Mouse (Mus musculus): ENCODE measurements around the gene Six6. TPM values are rescaled to one million over a fixed set of nuclear protein-coding genes. Genes with fewer than 3 reads are reported as not detected.

The Six6 gene
- total RNA-seq (2021) = not detected
- long read RNA-seq, experiment 1 = 0 reads
- long read RNA-seq, experiment 2 = 0 reads

DNA sequence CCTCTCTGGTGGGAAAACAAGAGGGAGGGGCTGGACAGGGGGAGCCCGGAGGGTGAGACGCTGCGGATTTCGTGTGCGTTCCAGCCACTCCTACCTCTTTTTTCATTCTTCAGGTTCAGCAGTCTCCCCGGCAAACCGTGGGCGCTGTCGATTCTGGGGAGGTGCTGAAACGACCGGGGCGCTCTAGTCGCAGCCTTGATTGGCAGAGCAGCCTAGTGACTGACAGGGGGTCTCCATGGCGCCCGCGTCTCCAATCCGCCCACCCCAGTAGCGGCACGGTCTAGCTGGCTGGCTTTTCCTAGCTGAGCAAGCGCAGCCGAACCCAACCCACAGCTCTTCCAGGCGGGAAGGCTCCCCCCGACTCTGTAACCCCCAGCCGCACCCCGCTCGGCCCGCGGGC is at the start of gene Six6:
TSS of gene Six6 (plus strand) at position 277 of the 400 bp plus-strand sequence.
- intact Hi-C loops (cut with DNase I) = no loop called here

DNA sequence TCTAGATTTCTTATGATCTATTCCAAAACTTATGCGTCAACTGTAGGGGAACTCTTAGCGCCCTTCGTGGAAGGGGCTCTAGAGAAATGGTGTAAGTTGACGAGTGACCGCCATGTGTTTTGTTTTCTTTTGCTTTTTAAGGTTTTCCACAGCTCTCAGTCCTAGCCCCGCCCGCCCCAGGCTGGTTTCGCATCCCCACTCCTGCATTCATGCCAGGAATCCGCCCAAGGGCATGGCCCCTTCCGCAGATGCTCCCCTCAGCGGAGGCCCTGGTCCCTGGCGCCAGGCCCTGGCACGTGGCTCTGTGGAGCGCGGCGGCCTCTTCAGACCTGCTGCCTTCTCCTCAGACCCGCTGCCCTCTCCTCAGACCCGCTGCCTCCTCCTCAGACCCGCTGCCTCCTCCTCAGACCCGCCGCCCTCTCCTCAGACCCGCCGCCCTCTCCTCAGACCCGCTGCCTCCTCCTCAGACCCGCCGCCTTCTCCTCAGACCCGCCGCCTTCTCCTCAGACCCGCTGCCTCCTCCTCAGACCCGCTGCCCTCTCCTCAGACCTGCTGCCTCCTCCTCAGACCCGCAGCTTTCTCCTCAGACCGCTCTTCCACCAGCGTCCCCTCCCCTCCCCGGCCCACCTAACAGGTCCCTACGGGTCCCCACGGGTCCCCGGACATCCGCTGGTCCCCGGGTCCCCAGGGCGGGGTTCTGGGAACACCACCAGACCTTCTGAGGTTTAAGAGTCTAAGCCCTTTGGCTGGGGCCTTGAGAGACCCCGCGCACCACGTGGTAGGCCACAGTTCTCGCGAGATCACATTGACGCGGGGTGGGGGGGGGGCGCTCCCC is 22.3 kb upstream of the Six6 start:
- DNase-seq = no peak

More for the DNA sequence above, at the start of gene Six6:
- no peak for DNase-seq

DNA sequence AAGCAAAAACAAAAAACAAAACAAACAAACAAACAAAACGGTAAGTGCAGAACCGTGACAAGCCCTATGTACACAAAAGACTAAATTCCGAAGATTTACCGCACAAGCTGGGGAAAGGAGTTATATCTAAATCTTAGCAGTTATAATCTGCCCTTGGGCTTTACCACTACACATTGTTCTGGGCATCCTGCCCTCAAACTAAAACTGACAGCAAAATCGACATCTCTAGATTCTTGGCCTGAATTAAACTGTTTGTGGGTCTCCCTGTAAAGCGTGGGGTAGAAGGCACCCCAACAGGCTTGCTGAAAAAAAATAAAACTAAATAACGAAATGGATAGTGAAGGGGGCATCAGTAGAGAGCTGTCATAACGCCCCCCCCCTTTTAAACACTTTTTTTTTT is 2.9 kb upstream of the Six6 start:
- no peak for DNase-seq
- intact Hi-C loops (cut with DNase I) = no loop called here

More for the DNA sequence above, 22.3 kb upstream of the Six6 start:
- intact Hi-C loops (cut with DNase I) = no loop called here

DNA sequence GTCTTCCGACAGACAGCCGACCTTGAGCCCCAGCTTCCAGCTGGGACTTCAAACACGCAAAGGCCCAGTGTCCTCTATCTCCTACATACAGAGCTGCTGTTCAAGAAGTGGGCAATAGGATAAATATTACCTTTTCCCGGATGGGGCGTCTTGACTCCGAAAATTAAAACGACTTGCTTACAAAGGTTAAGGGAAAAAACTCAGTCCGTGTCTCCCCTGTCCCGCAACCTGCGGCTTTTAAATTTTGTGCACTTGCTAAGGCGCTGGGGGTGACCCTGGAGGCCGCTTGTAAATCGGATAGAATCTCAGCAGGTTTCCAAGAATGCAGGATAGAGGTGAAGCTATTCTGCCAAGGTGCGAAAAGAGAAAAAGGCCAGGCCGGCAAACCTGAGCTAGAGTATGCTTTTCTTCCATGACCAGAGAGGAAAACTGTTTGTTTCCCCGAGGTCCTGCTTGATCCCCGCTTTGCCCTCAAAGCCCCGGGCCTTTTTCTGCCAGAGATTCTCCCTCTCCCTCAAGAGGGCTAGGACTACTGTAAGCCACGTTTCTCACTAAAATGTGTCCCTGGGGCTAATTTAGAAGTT is 2.1 kb upstream of the Six6 start:
- intact Hi-C loops (cut with DNase I) = no loop called here
- DNase-seq = no peak

DNA sequence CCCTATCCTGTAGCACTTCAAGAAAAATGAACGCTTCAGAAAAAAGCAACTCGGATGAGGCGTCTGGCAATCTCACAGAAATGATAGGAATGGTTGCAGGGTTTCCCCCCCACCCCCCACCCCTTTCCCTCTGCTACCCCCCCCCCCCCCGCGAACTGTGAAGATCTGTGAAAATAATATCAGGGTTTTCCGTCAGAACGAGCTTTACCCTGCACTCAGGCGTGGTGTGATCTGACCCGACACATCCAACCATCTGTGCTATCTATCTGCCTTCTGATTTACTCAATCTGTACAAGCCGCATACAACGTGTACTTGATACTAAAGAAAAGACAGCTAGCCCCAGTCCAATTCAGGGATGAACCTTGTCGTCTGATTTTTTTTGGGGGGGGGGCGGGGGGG is 1.5 kb upstream of the Six6 start:
- intact Hi-C loops (cut with DNase I) = no loop called here
- DNase-seq = no peak

DNA sequence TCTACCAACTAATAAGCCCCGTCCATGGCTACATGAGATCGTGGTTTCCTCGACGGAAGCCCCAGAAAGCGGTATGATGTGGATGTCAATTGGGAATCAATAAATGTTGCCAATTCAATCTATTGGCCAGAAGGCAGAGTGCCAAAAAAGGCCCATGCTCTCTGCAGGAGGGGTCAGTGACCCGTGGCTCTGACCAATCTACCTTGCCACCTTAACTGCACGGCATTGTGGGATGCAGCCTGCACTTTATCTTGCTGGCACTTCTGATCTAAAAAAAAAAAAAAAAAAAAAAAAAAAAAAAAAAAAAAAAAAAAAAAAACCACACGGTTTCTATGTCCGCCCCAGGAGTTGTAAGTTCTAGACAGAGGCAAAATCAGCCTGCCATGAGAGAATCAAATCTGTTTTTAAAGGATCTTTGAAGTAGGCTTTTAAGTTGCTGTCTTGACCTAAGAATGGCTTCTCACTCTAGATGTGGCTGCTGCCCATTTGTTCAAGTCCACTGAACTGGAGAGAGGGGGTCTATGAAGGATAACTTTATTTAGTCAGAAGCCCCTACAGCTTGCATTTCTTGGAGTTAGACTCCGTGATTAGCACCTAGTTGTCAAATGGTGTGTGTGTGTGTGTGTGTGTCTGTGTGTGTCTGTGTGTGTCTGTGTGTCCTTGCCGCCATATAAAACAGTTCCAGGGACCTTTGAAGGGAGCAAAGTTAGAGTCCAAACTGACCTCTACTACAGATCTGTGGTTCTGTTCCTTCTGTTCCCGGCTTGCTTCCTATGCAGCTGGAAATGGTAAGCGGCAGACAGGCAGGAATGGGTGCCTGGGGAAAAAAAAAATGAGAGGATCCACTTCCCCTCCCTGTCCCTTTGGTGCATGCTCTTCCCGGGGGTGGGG is 847 bp upstream of the Six6 start:
- intact Hi-C loops (cut with DNase I) = no loop called here
- DNase-seq = no peak

DNA sequence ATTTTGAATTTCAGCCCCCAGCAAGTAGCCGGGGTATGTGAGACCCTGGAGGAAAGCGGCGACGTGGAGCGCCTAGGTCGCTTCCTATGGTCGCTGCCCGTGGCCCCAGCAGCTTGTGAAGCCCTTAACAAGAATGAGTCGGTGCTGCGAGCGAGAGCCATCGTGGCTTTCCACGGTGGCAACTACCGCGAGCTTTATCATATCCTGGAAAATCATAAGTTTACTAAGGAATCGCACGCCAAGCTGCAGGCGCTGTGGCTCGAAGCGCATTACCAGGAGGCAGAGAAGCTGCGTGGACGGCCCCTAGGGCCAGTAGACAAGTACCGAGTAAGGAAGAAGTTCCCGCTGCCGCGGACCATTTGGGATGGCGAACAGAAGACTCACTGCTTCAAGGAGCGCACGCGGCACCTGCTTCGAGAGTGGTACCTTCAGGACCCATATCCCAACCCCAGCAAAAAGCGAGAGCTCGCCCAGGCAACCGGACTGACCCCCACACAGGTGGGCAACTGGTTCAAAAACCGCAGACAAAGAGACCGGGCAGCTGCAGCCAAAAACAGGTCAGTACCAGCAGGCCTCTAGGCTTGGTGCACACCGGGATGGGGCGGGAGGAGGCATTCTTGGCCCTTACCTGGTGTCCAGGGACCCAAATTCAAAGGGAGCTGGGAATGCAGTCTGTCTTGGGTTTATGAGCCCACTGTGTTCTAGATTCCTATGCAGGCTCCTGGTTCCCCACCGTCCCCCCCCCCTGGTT is 554 bp downstream of the Six6 start, which contains the start of gene 4930447C04Rik:
TSS of gene 4930447C04Rik (minus strand) at position 704 of the 751 bp plus-strand sequence.
- intact Hi-C loops (cut with DNase I) = no loop called here
- no peak for DNase-seq

DNA sequence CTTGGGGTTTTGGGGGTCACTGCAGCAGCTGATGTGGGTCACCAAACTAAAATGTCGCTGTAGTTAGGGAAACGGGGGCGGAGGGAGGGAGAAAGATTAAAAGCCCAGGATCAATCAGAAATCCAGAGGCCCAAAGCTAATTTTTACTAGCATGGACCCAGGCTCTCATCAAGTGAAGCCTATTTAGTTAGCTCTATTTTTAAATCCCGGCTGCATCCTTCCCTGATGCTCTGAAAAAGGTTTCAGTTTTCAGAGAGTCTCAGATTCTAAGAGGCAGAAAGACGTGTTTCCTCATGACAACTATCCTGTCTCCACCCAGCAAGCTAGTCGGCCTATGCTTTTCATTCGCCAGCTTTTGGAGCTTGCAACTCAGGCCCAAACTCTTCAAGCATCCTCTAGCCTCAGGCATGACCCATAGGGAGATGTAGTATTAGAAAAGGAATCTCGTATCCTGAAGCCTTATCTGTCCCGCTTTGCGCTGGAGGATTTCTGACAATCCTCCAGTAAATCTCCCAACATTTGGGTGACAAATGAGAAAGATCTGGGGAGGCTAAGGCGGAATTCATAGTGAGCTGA is 1.2 kb downstream of the Six6 start:
- intact Hi-C loops (cut with DNase I) = no loop called here
- DNase-seq = no peak

DNA sequence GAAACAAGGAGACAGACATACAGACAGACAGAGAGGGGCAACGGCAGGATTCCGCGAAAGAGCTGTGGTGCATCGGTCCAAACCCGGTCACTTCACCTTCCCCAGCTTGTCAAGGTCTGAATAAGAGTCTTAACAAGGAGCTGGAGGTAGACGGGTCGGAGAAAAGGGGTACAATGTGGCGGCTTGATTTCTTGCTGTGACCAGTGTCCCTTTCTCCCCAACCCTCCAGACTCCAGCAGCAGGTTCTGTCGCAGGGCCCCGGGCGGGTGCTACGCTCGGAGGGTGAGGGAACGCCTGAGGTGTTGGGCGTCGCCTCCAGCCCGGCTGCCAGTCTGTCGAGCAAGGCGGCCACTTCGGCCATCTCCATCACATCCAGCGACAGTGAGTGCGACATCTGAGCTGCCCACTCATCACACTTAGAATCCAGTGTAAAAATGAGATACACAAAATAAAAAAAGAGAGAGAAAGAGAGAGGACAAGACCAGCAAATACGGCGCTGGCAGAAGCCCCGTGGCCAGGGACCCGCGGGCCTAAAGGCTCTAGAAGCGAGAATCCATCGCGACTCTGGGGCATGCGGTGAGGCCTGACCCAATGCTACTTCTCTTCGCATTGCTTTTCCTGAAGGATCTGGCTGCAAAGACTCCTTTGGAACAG is 1.8 kb downstream of the Six6 start:
- intact Hi-C loops (cut with DNase I) = no loop called here
- no peak for DNase-seq

DNA sequence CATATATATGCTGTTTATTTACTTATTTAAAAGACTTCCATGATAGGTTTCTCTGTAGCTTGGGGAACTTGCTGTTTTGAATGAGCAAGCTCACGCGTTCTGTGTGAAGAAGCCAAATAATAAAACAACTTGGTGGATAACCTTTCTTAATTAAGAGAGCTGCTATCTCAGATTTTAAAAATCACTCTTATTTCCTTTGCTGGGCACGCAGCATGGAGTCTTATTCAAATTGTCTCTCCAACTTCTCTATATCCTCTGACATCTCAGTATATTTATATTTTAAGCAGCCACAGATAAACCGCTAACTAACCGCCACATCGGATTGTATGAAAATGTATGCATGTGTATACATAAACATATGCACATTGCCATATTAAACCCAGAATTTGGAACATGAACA is 2.5 kb downstream of the Six6 start:
- intact Hi-C loops (cut with DNase I) = no loop called here
- DNase-seq = no peak

DNA sequence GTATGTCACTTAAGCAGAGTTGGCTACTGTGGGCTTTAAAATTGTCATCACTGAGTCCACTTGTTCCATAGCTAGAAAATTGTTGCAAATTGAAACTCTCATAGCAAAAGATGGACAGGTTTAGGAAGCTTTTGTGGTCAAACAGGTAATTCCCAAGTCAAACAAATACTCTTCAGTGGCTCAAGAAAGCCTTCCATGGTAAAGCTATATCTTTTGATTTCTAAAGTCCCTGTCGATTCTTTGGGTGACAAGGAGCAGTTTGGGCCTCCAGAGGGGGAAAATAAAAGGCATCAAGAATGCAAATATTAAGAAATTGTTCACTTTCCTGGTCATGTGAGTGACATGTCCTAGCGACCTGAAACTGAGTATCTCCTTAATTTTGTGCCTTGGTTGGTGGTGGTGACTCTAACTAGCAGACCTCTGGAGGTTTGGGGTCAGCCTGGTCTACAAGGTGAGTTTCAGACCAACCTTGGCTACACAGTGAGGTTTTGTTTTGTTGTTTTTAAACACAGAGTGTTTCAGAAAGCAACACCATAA is 4.0 kb downstream of the Six6 start:
- no peak for DNase-seq
- intact Hi-C loops (cut with DNase I) = no loop called here

DNA sequence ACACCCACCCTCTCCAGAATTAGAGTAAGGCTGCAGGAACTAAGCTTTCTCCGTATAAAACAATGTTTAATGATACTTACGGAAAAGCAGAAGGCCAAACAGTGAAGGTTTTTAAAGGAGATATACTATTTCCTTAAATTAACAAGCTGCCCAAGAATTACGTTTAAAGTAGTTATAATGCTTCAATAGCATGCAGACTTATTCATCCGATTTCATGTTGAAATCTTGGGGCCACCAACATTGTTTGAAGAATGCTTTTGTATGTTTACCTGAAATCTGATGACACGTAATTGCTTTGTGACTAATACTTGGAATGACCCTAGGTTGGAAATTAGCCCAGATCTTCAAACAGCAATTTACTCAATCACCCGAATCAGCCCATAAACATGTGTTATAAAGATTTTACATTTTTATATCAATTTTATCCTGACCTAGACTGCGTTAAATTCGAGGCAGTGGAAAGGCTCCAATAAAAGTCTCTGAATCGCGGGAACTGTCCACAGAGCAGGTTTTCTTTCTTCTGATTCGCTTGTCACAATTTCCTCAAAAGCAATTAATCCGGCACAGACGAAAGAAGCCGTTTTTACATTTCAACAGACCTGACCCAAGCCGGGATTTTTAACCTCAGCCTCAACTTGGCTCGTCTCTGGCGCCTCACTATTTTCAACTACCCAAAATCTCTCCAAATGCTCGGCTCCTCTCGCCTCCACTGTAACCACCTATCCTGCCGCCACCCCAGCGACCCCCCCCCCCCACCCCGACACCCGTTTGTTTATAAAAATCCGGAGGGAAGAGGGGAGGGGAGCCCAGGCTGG is 4.9 kb downstream of the Six6 start:
- intact Hi-C loops (cut with DNase I) = no loop called here
- no peak for DNase-seq

DNA sequence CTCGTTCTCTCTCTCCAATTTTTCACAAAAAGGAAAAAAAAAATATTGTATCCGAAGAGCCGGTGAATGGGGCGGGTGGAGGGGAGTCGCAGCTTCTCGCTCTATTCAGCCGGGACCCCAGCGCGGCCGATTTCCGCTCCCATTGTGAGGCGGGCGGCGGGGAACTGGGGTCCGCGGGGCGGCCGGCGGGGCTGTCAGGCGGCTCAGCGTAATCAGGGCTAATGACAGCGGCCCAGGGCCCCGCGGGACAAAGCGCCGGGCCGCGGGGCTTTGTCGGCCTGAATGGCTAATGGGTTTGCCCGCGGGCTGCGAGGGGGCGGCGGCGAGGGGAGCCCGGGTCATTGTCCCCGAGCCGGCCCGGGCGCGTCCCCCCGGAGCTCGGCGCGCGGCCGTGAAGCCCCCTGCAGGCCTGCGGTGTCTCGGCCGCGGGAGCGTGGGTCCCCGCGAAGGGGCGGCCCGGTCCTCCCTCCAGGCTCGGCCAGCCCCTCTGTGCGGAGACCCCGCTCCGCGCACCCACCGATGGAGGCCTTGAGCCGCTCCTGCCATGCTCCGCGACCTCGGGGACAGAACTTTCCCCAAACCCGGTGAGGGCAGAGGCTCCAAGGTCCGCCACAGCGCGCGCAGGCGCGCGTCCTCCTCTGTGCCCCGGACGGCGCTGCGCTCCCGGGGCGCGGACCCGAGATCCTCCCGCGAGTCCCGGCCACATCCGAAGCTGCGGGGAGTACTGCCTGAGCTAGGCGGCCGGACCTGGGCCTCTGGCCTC is 5.8 kb downstream of the Six6 start:
- no peak for DNase-seq
- intact Hi-C loops (cut with DNase I) = no loop called here

DNA sequence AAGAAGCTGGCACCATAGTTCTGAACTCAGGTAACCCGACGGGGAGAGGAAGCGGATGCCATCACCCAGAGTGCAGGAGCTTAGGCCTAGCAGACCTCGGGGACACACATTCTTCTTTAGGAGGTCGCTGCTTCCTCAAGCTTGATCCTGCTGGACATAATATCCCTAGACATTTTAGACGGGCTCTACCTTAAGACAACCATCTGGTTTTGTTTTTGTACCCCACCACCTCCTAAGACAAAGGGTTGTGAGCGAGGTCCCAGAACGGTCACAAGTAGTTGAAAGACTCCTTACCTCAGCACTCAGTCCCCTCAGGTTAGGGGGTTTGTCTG is 6.3 kb downstream of the Six6 start:
- intact Hi-C loops (cut with DNase I) = no loop called here
- no peak for DNase-seq

DNA sequence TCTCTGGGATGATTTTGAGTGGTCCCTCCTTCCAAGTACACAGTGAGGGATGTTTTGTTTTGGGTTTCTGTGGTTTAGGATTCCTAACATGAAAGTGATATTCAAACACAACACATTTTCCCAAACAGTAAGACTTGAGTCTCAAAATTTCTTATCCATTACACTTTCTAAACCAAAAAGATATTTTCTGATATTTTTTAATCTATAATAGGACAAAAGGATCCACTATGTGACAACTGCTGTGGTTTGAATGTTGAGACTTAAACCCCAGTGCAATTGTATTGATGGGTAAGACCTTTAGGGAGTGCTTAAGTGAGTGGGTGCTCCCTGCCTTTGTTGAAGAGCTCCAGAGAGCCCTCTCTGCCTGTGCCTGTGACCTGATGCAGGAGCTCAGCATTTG is 7.1 kb downstream of the Six6 start:
- intact Hi-C loops (cut with DNase I) = no loop called here
- no peak for DNase-seq

DNA sequence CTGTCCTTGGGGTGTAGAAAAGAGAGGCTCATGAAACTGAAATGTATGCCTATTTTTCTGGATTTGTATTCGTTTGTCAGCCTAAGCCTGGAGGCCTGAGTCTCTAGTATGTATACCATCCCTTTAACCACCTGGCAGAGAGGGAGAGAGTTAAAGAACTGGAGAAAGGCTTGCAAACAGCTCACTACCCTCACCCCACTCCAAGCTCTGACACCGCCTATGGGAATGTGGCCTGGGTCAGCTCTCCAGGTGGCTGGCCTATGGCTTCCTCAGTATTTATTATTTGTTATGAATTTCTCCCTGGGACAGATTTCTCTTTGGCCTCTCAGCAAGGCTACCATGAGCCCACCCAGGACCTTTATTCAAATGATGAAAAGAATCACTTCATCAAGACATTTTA is 7.6 kb downstream of the Six6 start:
- intact Hi-C loops (cut with DNase I) = no loop called here
- DNase-seq = no peak

DNA sequence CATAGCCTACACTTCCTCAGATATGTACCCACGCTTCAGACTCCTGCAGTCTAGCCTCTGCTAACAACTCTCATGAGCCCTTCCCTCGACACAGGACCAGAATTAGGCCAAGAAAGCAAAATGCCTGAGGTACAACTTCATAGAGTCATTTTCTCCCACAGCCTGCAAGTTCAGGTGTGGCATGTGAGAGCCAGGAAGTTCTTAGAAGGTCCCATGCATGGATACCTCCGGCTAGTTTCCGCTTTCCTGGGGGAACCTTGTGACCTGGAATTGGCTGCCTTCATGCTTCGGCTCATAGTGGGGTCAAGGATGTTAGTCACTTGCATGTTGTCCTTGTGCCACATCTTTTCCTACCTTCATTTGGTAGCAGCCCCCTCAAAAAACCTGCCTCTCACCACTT is 13.4 kb downstream of the Six6 start:
- intact Hi-C loops (cut with DNase I) = no loop called here
- no peak for DNase-seq

DNA sequence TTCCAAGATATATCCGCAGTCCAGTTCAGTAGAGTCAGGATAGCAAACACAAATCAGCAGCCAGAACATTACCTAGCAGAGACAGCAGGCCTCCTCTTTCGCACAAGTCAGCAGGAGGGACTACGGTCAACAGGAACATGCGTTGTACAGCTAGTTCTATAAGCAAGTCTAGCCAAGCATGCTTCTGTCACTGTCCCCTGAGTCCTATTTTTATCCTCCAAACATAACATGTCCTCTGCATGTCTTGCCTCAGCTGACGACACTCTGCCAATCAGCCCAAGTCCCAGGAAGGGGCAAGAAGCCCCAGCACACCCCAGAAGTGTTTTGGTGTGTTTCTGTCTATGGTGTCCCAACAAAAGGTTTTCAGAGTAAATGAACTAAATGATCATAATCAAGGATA is 14.2 kb downstream of the Six6 start:
- intact Hi-C loops (cut with DNase I) = no loop called here
- no peak for DNase-seq
